Comparison of ENCODE assay signal across 26 mouse cellular contexts in the genomic region with DNA sequence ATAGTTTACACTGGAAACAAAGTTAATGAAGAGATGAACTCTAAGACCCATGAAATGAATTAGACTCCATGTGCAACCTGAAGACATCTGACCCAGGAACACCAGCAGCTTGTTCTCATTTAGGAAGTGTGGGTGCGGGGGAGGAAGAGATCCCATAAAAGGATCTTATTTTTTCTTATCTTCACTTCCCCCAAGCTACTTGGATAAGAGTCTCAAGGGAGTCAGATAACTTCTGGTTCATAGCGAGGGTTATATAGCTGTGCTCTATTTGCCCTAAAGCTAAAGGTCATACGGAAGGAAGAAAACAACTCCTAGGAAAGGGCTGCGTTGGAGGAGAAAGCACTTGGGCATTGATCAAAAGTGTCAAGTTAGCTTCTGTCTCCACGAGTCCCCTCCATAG. TPM values are rescaled to one million over a fixed set of nuclear protein-coding genes. Genes with fewer than 3 reads are reported as not detected.
DNase-seq lines count a peak whose midpoint lies in the region; ATAC-seq and TF ChIP-seq lines count a peak whose summit lies in the region.
"Had no signal": no experiment of that assay in that cellular context is flagged by ENCODE, and none has a peak within 500 bp of the region (broad histone marks: within the 10 kb centered on the region; RNA-seq: fewer than 3 reads in every experiment).

No protein-coding gene starts in this region.

- H3K27ac ChIP-seq in heart, adult 2 months = no peak overlapping the region
- H3K27ac ChIP-seq in intestine, embryonic 14.5 days (ENCODE audit: low read depth) = no peak overlapping the region
- H3K27ac ChIP-seq in kidney, postnatal 0 days = peak overlapping the region; percentile 9; the same call in 1 of the 2 replicates
- H3K27ac ChIP-seq: gastrocnemius, adult 2 months; heart, embryonic 15.5 days; hindbrain, embryonic 10.5 days; lung, embryonic 15.5 days; midbrain, embryonic 13.5 days had no signal

- H3K4me2 ChIP-seq in intestine, embryonic 14.5 days (ENCODE audit: low read length) = no peak overlapping the region
- H3K4me2 ChIP-seq in kidney, postnatal 0 days (ENCODE audit: low read length) = no peak overlapping the region
- H3K4me2 ChIP-seq: heart, embryonic 15.5 days; limb, embryonic 13.5 days; liver, embryonic 11.5 days; lung, embryonic 15.5 days; midbrain, embryonic 13.5 days had no signal

- DNase-seq in heart, adult 11 months = peak; percentile 80
- no peak for DNase-seq in heart, adult 2 months
- peak; percentile 27 for DNase-seq in kidney, adult 9 months
- no peak for DNase-seq in kidney, adult 11 months
- DNase-seq in intestine, embryonic 14.5 days (ENCODE audit: low spot score) = no peak
- DNase-seq in kidney, postnatal 0 days (ENCODE audit: low spot score) = peak; percentile 83
- DNase-seq in cerebellum, adult 9-10 months = no peak
- DNase-seq in urinary bladder, postnatal 4 days (ENCODE audit: low spot score in 2 of 2) = no peak
- DNase-seq: adrenal gland, postnatal 10 days; cerebellum, adult 8-10 months; embryo, embryonic 11 days; gastrocnemius, adult 2 months; gastrocnemius, postnatal 36 days; lung, postnatal 36 days; thymus, postnatal 4 days had no signal

- intact Hi-C loops in heart, adult 2 months (cut with DNase I) = no loop called here

- ATAC-seq in intestine, embryonic 14.5 days (replicated peaks; ENCODE audit: low FRiP score, low TSS enrichment, low read depth) = 0 out of 2 replicates have a peak, but pooled peaks have one; percentile 62
- ATAC-seq in kidney, postnatal 0 days (replicated peaks; ENCODE audit: low FRiP score, low read depth) = no peak; the same call in 1 of the 2 replicates
- ATAC-seq: forebrain, embryonic 16.5 days; hindbrain, embryonic 16.5 days; midbrain, embryonic 13.5 days; Patski had no signal

- no peak for TF ChIP-seq CTCF in heart, adult 2 months (IDR thresholded peaks at IDR 0.05)
- TF ChIP-seq CTCF in kidney, postnatal 0 days (IDR thresholded peaks at IDR 0.05; ENCODE audit: low read depth) = no peak

- H3K36me3 ChIP-seq in heart, adult 2 months (ENCODE audit: control insufficient read depth, insufficient read depth, low read length) = peaks cover 34% of the 10 kb centered on the region
- no peaks in the 10 kb centered on the region for H3K36me3 ChIP-seq in intestine, embryonic 14.5 days (ENCODE audit: control insufficient read depth, insufficient read depth, low read length)
- no peaks in the 10 kb centered on the region for H3K36me3 ChIP-seq in kidney, postnatal 0 days (ENCODE audit: insufficient read depth, low read length)
- H3K36me3 ChIP-seq: heart, embryonic 15.5 days; hindbrain, embryonic 10.5 days; limb, embryonic 13.5 days; lung, embryonic 15.5 days; midbrain, embryonic 13.5 days had no signal

- TF ChIP-seq EP300 in heart, adult 2 months (IDR thresholded peaks at IDR 0.05; ENCODE audit: insufficient read depth, low read depth, low read length) = no peak

- no peak for TF ChIP-seq POLR2A in heart, adult 2 months (IDR thresholded peaks at IDR 0.05; ENCODE audit: insufficient read depth, low read depth, low read length)

- H3K9me3 ChIP-seq in intestine, embryonic 14.5 days (ENCODE audit: control insufficient read depth, low read length) = no peaks in the 10 kb centered on the region
- no peaks in the 10 kb centered on the region for H3K9me3 ChIP-seq in kidney, postnatal 0 days (replicated peaks; ENCODE audit: low read length)
- H3K9me3 ChIP-seq: heart, embryonic 15.5 days; hindbrain, embryonic 10.5 days; limb, embryonic 13.5 days; lung, embryonic 15.5 days; midbrain, embryonic 13.5 days had no signal

- H3K27me3 ChIP-seq in heart, adult 2 months (ENCODE audit: control insufficient read depth, insufficient read depth, low read length) = no peaks in the 10 kb centered on the region
- H3K27me3 ChIP-seq in intestine, embryonic 14.5 days (replicated peaks; ENCODE audit: control insufficient read depth, insufficient read depth, low read length) = no peaks in the 10 kb centered on the region
- no peaks in the 10 kb centered on the region for H3K27me3 ChIP-seq in kidney, postnatal 0 days (ENCODE audit: insufficient read depth, low read length)
- H3K27me3 ChIP-seq: heart, embryonic 15.5 days; limb, embryonic 13.5 days; lung, embryonic 15.5 days; midbrain, embryonic 13.5 days; Patski had no signal

- H3K79me2 ChIP-seq in heart, adult 2 months (replicated peaks; ENCODE audit: control insufficient read depth, insufficient read depth, low read length) = peaks cover 1% of the 10 kb centered on the region; the same call in 1 of the 2 replicates

- 29% methylated on average over 5 of the region's 5 CpGs for WGBS in heart, adult 2 months
- 30% methylated on average over 5 of the region's 5 CpGs for WGBS in intestine, embryonic 14.5 days
- 7% methylated on average over 5 of the region's 5 CpGs for WGBS in kidney, postnatal 0 days

- H3K4me3 ChIP-seq in heart, adult 2 months = no peak overlapping the region
- no peak overlapping the region for H3K4me3 ChIP-seq in intestine, embryonic 14.5 days (ENCODE audit: low read depth, low read length)
- H3K4me3 ChIP-seq in kidney, postnatal 0 days (replicated peaks; ENCODE audit: low read depth, low read length) = no peak overlapping the region
- H3K4me3 ChIP-seq: erythroblast, embryonic 14.5 days; gastrocnemius, adult 2 months; heart, embryonic 15.5 days; hindbrain, embryonic 10.5 days; limb, embryonic 13.5 days; lung, embryonic 15.5 days; midbrain, embryonic 13.5 days had no signal

- H3K4me1 ChIP-seq in heart, adult 2 months (ENCODE audit: control insufficient read depth, insufficient read depth, low read length) = peaks cover 16% of the 10 kb centered on the region
- no peaks in the 10 kb centered on the region for H3K4me1 ChIP-seq in intestine, embryonic 14.5 days (replicated peaks; ENCODE audit: control insufficient read depth, insufficient read depth, low read length)
- peaks cover 7% of the 10 kb centered on the region for H3K4me1 ChIP-seq in kidney, postnatal 0 days (replicated peaks; ENCODE audit: insufficient read depth, low read length)
- H3K4me1 ChIP-seq: hindbrain, embryonic 10.5 days; lung, embryonic 15.5 days; midbrain, embryonic 13.5 days had no signal

- H3K9ac ChIP-seq in heart, adult 2 months (ENCODE audit: low read depth, low read length) = no peak overlapping the region
- H3K9ac ChIP-seq in intestine, embryonic 14.5 days (ENCODE audit: low read length) = no peak overlapping the region
- no peak overlapping the region for H3K9ac ChIP-seq in kidney, postnatal 0 days (ENCODE audit: low read depth, low read length)
- H3K9ac ChIP-seq: heart, embryonic 15.5 days; limb, embryonic 13.5 days; lung, embryonic 15.5 days; midbrain, embryonic 13.5 days had no signal

RNA-seq across cellular contexts. Expression of a gene that starts 19.8 kb away (rescaled TPM):
- total RNA-seq in heart, adult 2 months (2021) = 10 to 100 TPM; 37.5 to 46.7 TPM
- 21.2 and 29.2 TPM in 2 replicates for polyA plus RNA-seq in heart, adult 2 months (2012; rRNA removed)
- polyA plus RNA-seq in intestine, embryonic 14.5 days (2014; fragmentation: Nextera tagmentation; extraction: Ambion mirVana) = 17.9 and 18.0 TPM in 2 replicates
- polyA plus RNA-seq in kidney, postnatal 0 days (2015; fragmentation: Nextera tagmentation; extraction: Ambion mirVana) = 34.3 and 34.4 TPM in 2 replicates
- total RNA-seq: MEL had no signal
- polyA plus RNA-seq: erythroblast, embryonic 14.5 days had no signal

Comparison
In these comparisons a context has a peak if more than half of its experiments do, and no peak if none do; other contexts are left out.
1. DNase-seq: peak in heart, adult 11 months (single experiment), kidney, adult 9 months (single experiment) and kidney, postnatal 0 days (single experiment); none in heart, adult 2 months (0 of 2), kidney, adult 11 months (single experiment), intestine, embryonic 14.5 days (single experiment), cerebellum, adult 9-10 months (single experiment) and urinary bladder, postnatal 4 days (0 of 2).